Mouse (Mus musculus) ES-Bruce4 (cell line): ENCODE results near the gene Aoc3.

Experiments
- CTCF ChIP-seq: IDR thresholded peaks from one replicate; pipeline ENCODE4 v1.8.1; 2011; ENCODE audit warnings: low read depth, low read length
- EP300 ChIP-seq: IDR thresholded peaks from 2 replicates; pipeline ENCODE4 v1.6.1; 2011; ENCODE audit warnings: low read depth, low read length; ENCODE audit not compliant: insufficient read depth
- POLR2A ChIP-seq: IDR thresholded peaks from one replicate; pipeline ENCODE4 v1.8.1; 2011; ENCODE audit warnings: low read length; ENCODE audit not compliant: insufficient read depth

- TF ChIP-seq CTCF = no peak
- TF ChIP-seq POLR2A = no peak
- no peak for TF ChIP-seq EP300
These were observed 3.1 kb upstream of the Aoc3 start for GRCm38 (mm10) chr11:101327311-101327710.
